Mouse (Mus musculus) midbrain, postnatal 0 days (tissue): Measurements from ENCODE around the gene Spg20. TPM values are rescaled to one million over a fixed set of nuclear protein-coding genes. Genes with fewer than 3 reads are reported as not detected.

Source experiments
- ATAC-seq: fragments of 200-750 bp; cut with Nextera tagmentation; 2 replicates; pipeline ENCODE4 v1.8.0; 2017; ENCODE audit warnings: moderate number of reproducible peaks, mild to moderate bottlenecking, moderate TSS enrichment, moderate library complexity; ENCODE audit not compliant: low FRiP score
- DNase-seq: peaks from one replicate; pipeline ENCODE4 v3.0.0-alpha.2; 2015; ENCODE audit warnings: low spot score
- H3K27ac ChIP-seq: fragments of 300-500 bp; sonication (generic); 2 replicates; pipeline ENCODE4 v1.5.1; 2014; ENCODE audit warnings: low read depth, mild to moderate bottlenecking, low read length, mixed read lengths
- H3K27me3 ChIP-seq: fragments of 300-500 bp; sonication (generic); 2 replicates; pipeline ENCODE4 v1.6.1; 2014; ENCODE audit warnings: low read length, control low read depth, mixed read lengths; ENCODE audit not compliant: insufficient read depth
- H3K36me3 ChIP-seq: fragments of 300-500 bp; sonication (generic); 2 replicates; pipeline ENCODE4 v1.6.1; 2014; ENCODE audit warnings: low read length, control low read depth, mixed read lengths; ENCODE audit not compliant: insufficient read depth
- H3K4me1 ChIP-seq: fragments of 300-500 bp; sonication (generic); 2 replicates; pipeline ENCODE4 v1.6.1; 2014; ENCODE audit warnings: mild to moderate bottlenecking, control low read depth, antibody characterized with exemption, low read length, mixed read lengths; ENCODE audit not compliant: insufficient read depth
- H3K4me2 ChIP-seq: fragments of 300-500 bp; sonication (generic); 2 replicates; pipeline ENCODE4 v1.6.1; 2014; ENCODE audit warnings: low read depth, mild to moderate bottlenecking, low read length, mixed read lengths; ENCODE audit not compliant: poor library complexity, severe bottlenecking
- H3K4me3 ChIP-seq: fragments of 300-500 bp; sonication (generic); 2 replicates; pipeline ENCODE4 v1.5.1; 2014; ENCODE audit warnings: low read depth, mild to moderate bottlenecking, low read length, moderate library complexity
- H3K9ac ChIP-seq: fragments of 300-500 bp; sonication (generic); replicated peaks from 2 replicates; pipeline ENCODE4 v1.6.1; 2014; ENCODE audit warnings: mild to moderate bottlenecking, low read length, moderate library complexity, mixed read lengths; ENCODE audit not compliant: poor library complexity, severe bottlenecking
- H3K9me3 ChIP-seq: fragments of 300-500 bp; sonication (generic); 2 replicates; pipeline ENCODE4 v1.6.1; 2016; ENCODE audit warnings: low read length, control low read depth
- CTCF ChIP-seq: IDR thresholded peaks from 2 replicates; pipeline ENCODE4 v1.5.1; 2016; ENCODE audit warnings: antibody characterized with exemption, mild to moderate bottlenecking
- WGBS: fragments of 180-500 bp; shearing (Covaris S2); extraction: QIAGEN DNeasy Blood & Tissue Kit; methylation state at CpG from one replicate; pipeline ENCODE4 v1.1.7; 2014; 5-methylcytosine and 5-hydroxymethylcytosine counted together
- polyA plus RNA-seq: library from polyadenylated mRNA; unstranded; fragments of >200 nt; fragmentation: Nextera tagmentation; extraction: Ambion mirVana; gene quantifications from 2 replicates; pipeline ENCODE4 v1.2.1, GENCODE M21; 2015
- total RNA-seq: library from RNA; depleted of rRNA; stranded (reverse); fragments of >200 nt; gene quantifications from 2 replicates; pipeline ENCODE4 v1.2.3, GENCODE M21; 2014; rRNA removed

Gene Spg20
- 13.4 and 15.5 TPM in 2 replicates for total RNA-seq
- polyA plus RNA-seq: 8.3 and 9.3 TPM in 2 replicates

GRCm38 (mm10) chr3:55111935-55112709 lies at the start of gene Spg20:
Gene Spg20, plus strand, starts transcription at chr3:55112108.
- peak within 1 kb of the TSS; percentile 85 for H3K4me3 ChIP-seq
- peak; percentile 89 for DNase-seq

GRCm38 (mm10) chr3:55062653-55063052 lies 49.3 kb upstream of the Spg20 start:
- ATAC-seq: no peak
- H3K9ac ChIP-seq: no peak overlapping the region
- 65% methylated on average over 9 of the region's 9 CpGs for WGBS

More at GRCm38 (mm10) chr3:55111935-55112709, at the start of gene Spg20:
- Histone ChIP-seq H3K27me3 (no peaks in the 10 kb centered on the region), H3K36me3 (peaks cover 5% of the 10 kb centered on the region; the same call in 1 of the 2 replicates), H3K9me3 (no peaks in the 10 kb centered on the region), H3K27ac (peak within 1 kb of the TSS; percentile 80), H3K4me1 (0 out of 2 replicates have a peak, but pooled peaks cover 2% of the 10 kb centered on the region), H3K4me2 (peak within 1 kb of the TSS; percentile 86), H3K9ac (peak within 1 kb of the TSS; percentile 92)
- WGBS: under 1% methylated on average over 57 of the region's 58 CpGs
- TF ChIP-seq CTCF: peak; percentile 99
- ATAC-seq: peak; percentile 95

GRCm38 (mm10) chr3:55064396-55064795 lies 47.5 kb upstream of the Spg20 start:
- H3K4me2 ChIP-seq: no peak overlapping the region
- TF ChIP-seq CTCF: peak; percentile 80
- DNase-seq: peak; percentile 67

More at GRCm38 (mm10) chr3:55062653-55063052, 49.3 kb upstream of the Spg20 start:
- H3K4me2 ChIP-seq: no peak overlapping the region
- no peak for TF ChIP-seq CTCF
- H3K27ac ChIP-seq: no peak overlapping the region
- no peaks in the 10 kb centered on the region for H3K9me3 ChIP-seq
- no peaks in the 10 kb centered on the region for H3K27me3 ChIP-seq
- no peak overlapping the region for H3K4me3 ChIP-seq
- no peaks in the 10 kb centered on the region for H3K4me1 ChIP-seq
- DNase-seq: peak; percentile 40
- H3K36me3 ChIP-seq: no peaks in the 10 kb centered on the region

GRCm38 (mm10) chr3:55065738-55066665 lies 45.9 kb upstream of the Spg20 start:
- no peak for ATAC-seq
- Histone ChIP-seq H3K4me2 (no peak overlapping the region), H3K9me3 (no peaks in the 10 kb centered on the region), H3K27ac (no peak overlapping the region), H3K4me1 (no peaks in the 10 kb centered on the region), H3K27me3 (no peaks in the 10 kb centered on the region), H3K9ac (no peak overlapping the region), H3K36me3 (no peaks in the 10 kb centered on the region), H3K4me3 (no peak overlapping the region)
- TF ChIP-seq CTCF: no peak
- 53% methylated on average over 14 of the region's 14 CpGs for WGBS
- peak; percentile 47 for DNase-seq

More at GRCm38 (mm10) chr3:55064396-55064795, 47.5 kb upstream of the Spg20 start:
- peak; percentile 33; the same call in 1 of the 2 replicates for ATAC-seq
- Histone ChIP-seq H3K4me3 (no peak overlapping the region), H3K36me3 (no peaks in the 10 kb centered on the region), H3K27ac (no peak overlapping the region), H3K4me1 (no peaks in the 10 kb centered on the region), H3K27me3 (no peaks in the 10 kb centered on the region), H3K9ac (no peak overlapping the region), H3K9me3 (no peaks in the 10 kb centered on the region)
- 20% methylated on average over 2 of the region's 2 CpGs for WGBS

- Histone ChIP-seq H3K4me3 (no peak overlapping the region), H3K27me3 (no peaks in the 10 kb centered on the region), H3K9ac (no peak overlapping the region), H3K4me1 (no peaks in the 10 kb centered on the region), H3K27ac (no peak overlapping the region), H3K4me2 (no peak overlapping the region), H3K36me3 (no peaks in the 10 kb centered on the region), H3K9me3 (no peaks in the 10 kb centered on the region)
- ATAC-seq (no peak), DNase-seq (no peak)
- TF ChIP-seq CTCF: no peak
- WGBS: 48% methylated on average over 12 of the region's 12 CpGs
Measured at GRCm38 (mm10) chr3:55066666-55067023, 45.3 kb upstream of the Spg20 start.
